Mouse (Mus musculus) ovary, adult 2 months (tissue): ENCODE data around the gene Gm20835. TPM values are rescaled to one million over a fixed set of nuclear protein-coding genes. Genes with fewer than 3 reads are reported as not detected.

Source experiments
- polyA plus RNA-seq: library from polyadenylated mRNA; depleted of rRNA; stranded (reverse); fragments of >200 nt; gene quantifications from 2 replicates; pipeline ENCODE4 v1.2.3, GENCODE M21; 2012; rRNA removed

Gene Gm20835
- not detected in 2 replicates for polyA plus RNA-seq

DNA sequence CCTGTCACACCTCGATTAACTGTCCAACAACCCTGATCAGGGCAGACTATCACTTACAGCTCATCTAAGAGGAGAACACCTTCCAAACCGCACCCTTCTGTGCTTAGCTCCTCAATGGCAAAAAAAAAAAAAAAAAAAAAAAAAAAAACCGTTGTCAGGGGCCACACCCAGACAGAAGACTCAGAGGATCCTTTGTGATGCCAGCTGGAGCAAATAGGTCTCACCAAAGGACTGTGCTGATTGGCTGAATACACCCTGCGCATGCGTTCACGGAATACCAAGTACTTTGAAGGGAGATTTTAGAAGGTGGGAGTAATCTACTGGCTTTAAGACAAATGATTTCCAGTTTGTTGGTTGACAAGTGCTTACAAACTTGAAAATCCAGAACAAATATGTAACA, at the start of gene Gm20835:
Gm20835 (minus strand) TSS at position 101 of the 400 bp plus-strand sequence.

